Mouse (Mus musculus) spleen, adult 10 weeks (tissue): ENCODE data around the gene Cldn34c4. TPM values are rescaled to one million over a fixed set of nuclear protein-coding genes. Genes with fewer than 3 reads are reported as not detected.

Source experiments
- polyA plus RNA-seq: library from polyadenylated mRNA; stranded (reverse); fragments of 350-450 nt; fragmentation: Illumina TruSeq; extraction: RNeasy Lipid Tissue Mini Kit (QIAGEN cat#74804); gene quantifications from one replicate; pipeline ENCODE4 v1.2.3, GENCODE M21; 2015; ENCODE audit warnings: low replicate concordance; ENCODE audit not compliant: insufficient read depth

The Cldn34c4 gene
- not detected for polyA plus RNA-seq

DNA sequence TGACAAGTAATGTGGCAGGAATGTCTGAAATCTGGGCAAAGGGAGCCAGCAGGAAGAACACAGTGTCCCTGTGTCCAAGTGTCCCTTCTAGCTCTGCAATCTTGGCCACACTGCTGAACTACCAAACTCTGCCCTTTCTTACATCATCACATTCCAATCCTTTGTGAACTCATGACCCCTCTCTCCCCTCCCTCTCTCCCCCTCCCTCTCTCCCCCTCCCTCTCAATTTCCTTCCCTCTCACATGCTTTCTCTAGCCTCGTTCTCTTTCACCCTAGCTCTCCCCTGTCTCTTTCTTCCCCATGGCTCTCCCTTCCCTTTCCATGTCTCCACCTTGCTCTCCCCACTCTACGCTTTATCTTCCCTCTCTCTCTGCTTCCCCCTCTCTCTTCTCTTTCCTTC lies at the start of gene Cldn34c4:
Cldn34c4 (minus strand) TSS at position 101 of the 400 bp plus-strand sequence.

